Mouse (Mus musculus): ENCODE results near the gene Hist1h2ag. TPM values are rescaled to one million over a fixed set of nuclear protein-coding genes. Genes with fewer than 3 reads are reported as not detected.
A peak's percentile ranks its signal among the peaks of the same experiment; 100 is the strongest.

Gene Hist1h2ag
- total and polyA plus RNA-seq, 2 experiments from 2014 or later: 16.6 to 477 TPM

DNA sequence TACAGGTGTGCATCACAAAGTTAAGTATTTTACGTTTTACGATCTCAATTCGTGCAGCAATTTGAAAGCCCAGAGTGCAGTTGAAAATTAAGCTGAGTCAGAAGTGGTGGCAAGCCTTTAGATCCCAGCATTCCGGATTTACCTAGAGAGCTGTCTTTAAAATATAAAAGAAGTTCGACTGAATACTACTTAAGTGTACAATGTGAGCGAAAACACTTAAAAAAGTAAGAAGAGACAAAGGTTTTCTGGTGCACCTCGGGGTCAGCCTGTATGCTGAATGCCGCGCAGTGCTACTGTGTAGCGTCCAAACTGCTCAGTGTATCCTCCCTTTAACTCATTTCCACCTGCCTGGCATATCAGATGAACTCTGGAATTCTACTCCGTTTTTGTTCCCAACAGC, 21.2 kb downstream of the Hist1h2ag start:
- DNase-seq (ENCODE audit: low spot score) (no peak), ATAC-seq (no peak)
- 0 out of 2 replicates have a peak, but pooled peaks cover 3% of the 10 kb centered on the region for H3K4me1 ChIP-seq (ENCODE audit: insufficient read depth, low read length)
- H3K4me2 ChIP-seq (ENCODE audit: low read depth, low read length): peak overlapping the region; percentile 59
- H3K27me3 ChIP-seq (ENCODE audit: insufficient read depth, low read length): peaks cover 22% of the 10 kb centered on the region
- H3K4me3 ChIP-seq (ENCODE audit: low read length): peak overlapping the region; percentile 45
- H3K9me3 ChIP-seq (ENCODE audit: low read length): no peaks in the 10 kb centered on the region
- TF ChIP-seq CTCF (IDR thresholded peaks at IDR 0.05; ENCODE audit: low read depth): no peak
- H3K9ac ChIP-seq (replicated peaks; ENCODE audit: low read length): no peak overlapping the region; the same call in 1 of the 2 replicates
- WGBS: under 1% methylated on average over 11 of the region's 11 CpGs
- no peak overlapping the region for H3K27ac ChIP-seq
- no peaks in the 10 kb centered on the region for H3K36me3 ChIP-seq (ENCODE audit: insufficient read depth, low read length)

DNA sequence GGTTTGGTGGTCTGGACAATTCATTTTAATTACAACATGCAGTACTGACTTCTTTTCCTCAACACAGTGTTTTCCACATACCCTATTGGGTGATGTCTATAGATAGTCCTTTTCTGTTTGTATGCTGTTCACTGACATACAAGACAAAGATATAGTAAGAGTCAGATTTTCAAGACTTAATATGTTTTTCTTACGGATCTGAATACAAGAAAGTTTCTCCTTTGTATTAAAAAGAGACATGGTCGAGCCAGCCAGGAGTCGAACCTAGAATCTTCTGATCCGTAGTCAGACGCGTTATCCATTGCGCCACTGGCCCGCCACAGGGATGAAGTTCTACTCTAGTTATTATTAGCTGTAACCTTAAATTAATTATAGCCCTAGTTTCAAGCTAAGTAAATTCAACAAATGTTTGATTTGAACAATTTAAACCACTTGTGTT, 21.8 kb downstream of the Hist1h2ag start:
- DNase-seq (ENCODE audit: low spot score): peak; percentile 67
- no peak overlapping the region for H3K9ac ChIP-seq (replicated peaks; ENCODE audit: low read length)
- peak overlapping the region; percentile 59 for H3K4me2 ChIP-seq (ENCODE audit: low read depth, low read length)
- 0 out of 2 replicates have a peak, but pooled peaks cover 3% of the 10 kb centered on the region for H3K4me1 ChIP-seq (ENCODE audit: insufficient read depth, low read length)
- TF ChIP-seq CTCF (IDR thresholded peaks at IDR 0.05; ENCODE audit: low read depth): no peak
- 0% methylated on average over 8 of the region's 8 CpGs for WGBS
- H3K4me3 ChIP-seq (ENCODE audit: low read length): peak overlapping the region; percentile 45
- peaks cover 28% of the 10 kb centered on the region for H3K27me3 ChIP-seq (ENCODE audit: insufficient read depth, low read length)
- peak; percentile 63 for ATAC-seq
- H3K9me3 ChIP-seq (ENCODE audit: low read length): no peaks in the 10 kb centered on the region
- H3K27ac ChIP-seq: no peak overlapping the region
- no peaks in the 10 kb centered on the region for H3K36me3 ChIP-seq (ENCODE audit: insufficient read depth, low read length)

DNA sequence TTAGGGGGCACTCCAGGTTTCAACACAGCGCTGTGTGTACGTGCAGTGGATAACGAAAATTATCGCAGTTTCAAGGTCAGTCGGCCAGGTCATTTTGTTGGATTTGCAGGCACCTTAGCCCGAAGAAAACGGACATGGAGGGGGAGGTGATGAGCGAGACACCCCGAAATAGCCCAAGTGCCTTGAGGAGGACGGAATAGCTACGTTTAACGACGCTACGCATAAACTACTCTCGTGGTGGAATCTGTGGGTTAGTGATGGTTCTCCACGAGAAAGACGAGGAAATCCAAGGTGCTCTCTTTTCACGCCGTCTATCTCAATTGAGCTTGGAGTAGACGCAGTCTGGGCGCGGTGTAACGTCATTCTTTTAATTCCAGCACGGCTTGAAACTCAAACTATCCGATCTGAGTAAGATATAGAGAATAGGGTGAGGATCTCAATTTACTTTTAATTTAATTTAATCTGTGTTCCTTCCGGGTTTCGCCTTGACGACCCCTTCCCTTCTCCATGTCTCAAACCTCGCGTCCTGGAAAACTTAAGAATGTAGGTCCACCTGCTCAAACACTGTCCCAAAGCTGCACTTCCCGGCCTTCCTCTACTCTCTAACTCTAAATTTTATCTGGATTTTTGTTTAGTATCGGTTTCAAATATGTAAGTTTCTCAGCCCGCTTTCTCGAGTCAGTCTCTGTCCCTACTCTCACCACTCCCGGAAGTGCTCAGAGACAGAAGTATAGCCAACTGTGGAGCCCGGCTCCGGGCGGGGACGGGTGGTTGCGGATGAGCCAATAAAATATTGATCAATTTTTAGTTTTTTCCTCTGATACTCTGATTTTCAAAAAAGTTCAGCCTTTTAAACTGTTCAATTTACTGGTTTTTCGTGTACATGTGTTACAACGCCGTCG, 22.6 kb downstream of the Hist1h2ag start:
- H3K4me2 ChIP-seq (ENCODE audit: low read depth, low read length): peak overlapping the region; percentile 59
- H3K9ac ChIP-seq (replicated peaks; ENCODE audit: low read length): no peak overlapping the region
- H3K4me3 ChIP-seq (ENCODE audit: low read length): peak overlapping the region; percentile 45
- peaks cover 2% of the 10 kb centered on the region; the same call in 1 of the 2 replicates for H3K9me3 ChIP-seq (ENCODE audit: low read length)
- H3K4me1 ChIP-seq (ENCODE audit: insufficient read depth, low read length): 0 out of 2 replicates have a peak, but pooled peaks cover 3% of the 10 kb centered on the region
- DNase-seq (ENCODE audit: low spot score) (no peak), ATAC-seq (no peak)
- no peak for TF ChIP-seq CTCF (IDR thresholded peaks at IDR 0.05; ENCODE audit: low read depth)
- no peaks in the 10 kb centered on the region for H3K36me3 ChIP-seq (ENCODE audit: insufficient read depth, low read length)
- H3K27me3 ChIP-seq (ENCODE audit: insufficient read depth, low read length): peaks cover 34% of the 10 kb centered on the region
- no peak overlapping the region for H3K27ac ChIP-seq
- WGBS: under 1% methylated on average over 44 of the region's 44 CpGs

DNA sequence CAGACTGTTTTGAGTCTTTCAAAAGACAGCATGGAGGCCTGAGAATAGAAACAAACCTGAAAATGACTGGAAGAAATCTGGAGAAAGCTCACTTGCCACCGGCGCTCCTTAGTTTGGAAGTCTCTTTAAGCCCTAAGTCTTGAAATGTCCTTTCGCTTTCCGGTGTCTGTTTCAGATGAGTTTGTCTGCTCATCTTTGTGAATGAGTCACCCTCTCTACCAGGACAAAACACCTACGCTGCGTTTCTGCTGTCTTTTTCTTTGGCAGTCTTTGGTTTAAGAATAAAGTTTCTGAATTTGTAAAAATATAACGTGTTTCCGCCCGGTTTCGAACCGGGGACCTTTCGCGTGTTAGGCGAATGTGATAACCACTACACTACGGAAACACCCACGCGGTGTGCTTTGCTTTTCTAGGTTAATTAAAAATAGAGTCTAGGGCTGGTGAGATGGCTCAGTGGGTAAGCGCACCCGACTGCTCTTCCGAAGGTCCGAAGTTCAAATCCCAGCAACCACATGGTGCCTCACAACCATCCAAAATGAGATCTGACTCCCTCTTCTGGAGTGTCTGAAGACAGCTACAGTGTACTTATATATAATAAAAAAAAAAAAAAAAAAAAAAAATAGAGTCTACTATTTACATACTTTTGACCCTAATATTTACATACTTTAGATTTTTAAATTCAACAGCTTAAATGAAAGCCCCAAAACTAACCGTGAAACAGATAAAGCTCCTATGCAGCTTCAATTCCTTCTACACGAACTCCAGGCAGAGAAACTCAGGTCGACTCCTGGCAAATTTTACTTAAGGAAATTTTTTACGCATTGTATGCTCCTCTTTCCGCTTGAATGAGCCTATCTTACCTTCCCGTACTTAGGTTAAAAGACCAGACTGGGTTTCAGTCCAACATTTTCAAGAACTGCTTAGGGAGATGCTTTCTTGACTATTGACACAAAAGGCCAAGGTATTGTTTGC, 27.0 kb downstream of the Hist1h2ag start:
- WGBS: 18% methylated on average over 27 of the region's 27 CpGs
- peak; percentile 86 for ATAC-seq
- no peak overlapping the region for H3K4me3 ChIP-seq (ENCODE audit: low read length)

DNA sequence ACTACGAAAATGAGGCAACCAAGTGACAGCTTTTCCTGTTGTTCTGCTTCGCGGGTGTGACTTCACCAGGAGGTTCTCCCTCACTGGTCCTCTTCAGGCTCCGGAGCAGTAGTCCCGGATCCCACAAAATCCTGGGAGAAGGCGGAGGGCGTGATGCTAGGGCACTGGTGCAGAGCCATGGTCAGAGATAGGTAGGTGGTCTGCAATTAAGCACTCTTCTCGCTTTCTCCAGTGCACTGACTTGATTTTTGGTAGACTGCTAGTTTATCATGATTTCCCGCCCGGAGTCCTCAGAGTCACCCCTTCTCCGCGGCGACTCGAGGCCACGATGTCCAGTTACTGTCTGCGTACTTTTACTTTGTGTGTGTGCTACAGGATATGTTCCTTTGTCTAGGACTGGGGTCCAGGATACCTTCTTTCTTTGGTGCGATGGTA, 28.3 kb downstream of the Hist1h2ag start:
- Histone ChIP-seq H3K4me2 (ENCODE audit: low read depth, low read length) (0 out of 2 replicates have a peak overlapping the region, but pooled peaks have one; percentile 13), H3K9me3 (ENCODE audit: low read length) (peaks cover 2% of the 10 kb centered on the region; the same call in 1 of the 2 replicates)

More for the DNA sequence above, 27.0 kb downstream of the Hist1h2ag start:
- no peak for TF ChIP-seq CTCF (IDR thresholded peaks at IDR 0.05; ENCODE audit: low read depth)
- peaks cover 2% of the 10 kb centered on the region; the same call in 1 of the 2 replicates for H3K9me3 ChIP-seq (ENCODE audit: low read length)
- peak; percentile 83 for DNase-seq (ENCODE audit: low spot score)
- H3K4me2 ChIP-seq (ENCODE audit: low read depth, low read length): no peak overlapping the region
- H3K27ac ChIP-seq: no peak overlapping the region
- no peak overlapping the region for H3K9ac ChIP-seq (replicated peaks; ENCODE audit: low read length)
- no peaks in the 10 kb centered on the region for H3K36me3 ChIP-seq (ENCODE audit: insufficient read depth, low read length)
- no peaks in the 10 kb centered on the region for H3K4me1 ChIP-seq (ENCODE audit: insufficient read depth, low read length)
- peaks cover 71% of the 10 kb centered on the region for H3K27me3 ChIP-seq (ENCODE audit: insufficient read depth, low read length)

DNA sequence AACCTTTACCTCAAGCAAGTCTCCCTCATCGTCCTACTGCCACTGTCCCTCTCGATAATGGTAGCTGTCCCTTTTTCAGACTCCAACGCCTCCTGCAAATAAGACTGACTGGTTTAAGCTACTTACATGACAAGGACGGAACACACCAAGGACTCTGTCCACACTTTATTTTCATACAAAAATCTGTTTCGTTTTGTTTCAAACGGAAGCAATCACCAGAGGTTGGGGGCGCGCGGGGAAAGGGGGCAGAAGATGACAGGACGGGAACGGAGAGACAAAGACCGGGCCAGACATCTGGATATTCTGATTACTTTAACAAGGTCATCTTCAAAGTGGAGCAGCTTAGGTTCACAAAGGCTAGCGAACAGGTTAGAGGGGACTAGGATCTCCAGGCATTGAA, 29.0 kb downstream of the Hist1h2ag start:
- DNase-seq (ENCODE audit: low spot score): no peak

More for the DNA sequence above, 28.3 kb downstream of the Hist1h2ag start:
- Histone ChIP-seq H3K9ac (replicated peaks; ENCODE audit: low read length) (no peak overlapping the region), H3K4me1 (ENCODE audit: insufficient read depth, low read length) (no peaks in the 10 kb centered on the region), H3K27me3 (ENCODE audit: insufficient read depth, low read length) (peaks cover 84% of the 10 kb centered on the region), H3K27ac (no peak overlapping the region), H3K4me3 (ENCODE audit: low read length) (no peak overlapping the region), H3K36me3 (ENCODE audit: insufficient read depth, low read length) (no peaks in the 10 kb centered on the region)
- TF ChIP-seq CTCF (IDR thresholded peaks at IDR 0.05; ENCODE audit: low read depth): no peak
- no peak for DNase-seq (ENCODE audit: low spot score)
- ATAC-seq: no peak
- 22% methylated on average over 17 of the region's 17 CpGs for WGBS

More for the DNA sequence above, 29.0 kb downstream of the Hist1h2ag start:
- WGBS: 33% methylated on average over 13 of the region's 13 CpGs
- ATAC-seq: no peak
- Histone ChIP-seq H3K4me3 (ENCODE audit: low read length) (no peak overlapping the region), H3K9ac (replicated peaks; ENCODE audit: low read length) (no peak overlapping the region), H3K4me1 (ENCODE audit: insufficient read depth, low read length) (no peaks in the 10 kb centered on the region), H3K4me2 (ENCODE audit: low read depth, low read length) (no peak overlapping the region), H3K27ac (no peak overlapping the region), H3K9me3 (ENCODE audit: low read length) (peaks cover 2% of the 10 kb centered on the region; the same call in 1 of the 2 replicates), H3K36me3 (ENCODE audit: insufficient read depth, low read length) (no peaks in the 10 kb centered on the region), H3K27me3 (ENCODE audit: insufficient read depth, low read length) (peaks cover 86% of the 10 kb centered on the region)
- TF ChIP-seq CTCF (IDR thresholded peaks at IDR 0.05; ENCODE audit: low read depth): no peak

All from hindbrain, postnatal 0 days (tissue).